Mouse (Mus musculus) kidney, postnatal 14 days (tissue): ENCODE measurements around the gene Glyr1.
A peak's percentile ranks its signal among the peaks of the same experiment; 100 is the strongest.

Source experiments
- DNase-seq: peaks from one replicate; pipeline ENCODE4 v3.0.0; 2022; ENCODE audit warnings: mixed read lengths

The Glyr1 gene

DNA sequence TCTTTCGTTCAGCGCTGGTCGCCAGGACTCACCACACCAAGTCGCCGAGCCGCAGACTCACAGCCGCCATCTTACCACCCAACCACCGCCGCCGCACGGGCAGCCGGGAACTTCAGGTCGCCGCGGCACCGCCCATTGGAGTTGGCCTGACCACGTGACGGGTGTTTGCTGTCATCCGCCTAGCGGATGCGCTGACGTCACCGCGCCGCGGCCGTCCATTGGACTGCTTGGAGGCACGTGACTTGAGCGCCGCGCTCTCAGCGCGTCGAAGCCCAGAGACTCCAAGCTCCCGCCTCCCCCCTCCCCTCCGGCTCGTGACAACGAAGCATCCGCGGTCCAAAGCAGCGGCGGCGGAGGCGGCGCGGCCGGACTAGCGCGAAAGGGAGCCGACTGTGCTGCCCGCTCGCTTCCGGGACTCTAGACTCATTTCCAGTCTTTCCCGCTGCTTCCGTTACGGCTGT is at the start of gene Glyr1, which contains the start of gene Ubn1:
Gene Glyr1 (minus strand): TSS at position 90 of the 461 bp plus-strand sequence.
Gene Ubn1 (plus strand): TSS at position 284 of the 461 bp plus-strand sequence.
- DNase-seq, result peak; percentile 100

- DNase-seq, result peak; percentile 29
Measured at GRCm38 (mm10) chr16:5096504-5096903, 46.8 kb upstream of the Glyr1 start.

DNA sequence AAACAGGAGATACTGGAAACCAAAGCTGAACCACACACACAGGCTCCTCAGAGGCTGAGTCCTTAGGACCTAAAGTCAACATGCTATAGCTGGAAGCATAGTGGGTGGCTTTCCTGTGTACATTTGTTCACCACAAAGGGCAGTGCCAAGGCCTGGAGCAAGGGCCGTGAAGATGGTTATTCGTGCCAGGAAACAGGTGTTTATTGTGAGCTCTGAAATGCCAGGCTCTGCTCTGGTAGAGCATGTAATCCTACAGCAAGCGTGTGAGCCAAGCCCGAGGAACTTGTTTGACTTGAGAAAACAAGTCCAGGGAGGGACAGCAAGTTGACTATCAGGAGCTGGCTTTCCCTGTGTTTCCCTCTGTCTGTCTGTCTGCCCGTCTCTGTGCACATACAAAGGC is 43.6 kb upstream of the Glyr1 start:
- DNase-seq, result peak; percentile 23

GRCm38 (mm10) chr16:5089021-5089420 is 39.4 kb upstream of the Glyr1 start:
- DNase-seq, result no peak

DNA sequence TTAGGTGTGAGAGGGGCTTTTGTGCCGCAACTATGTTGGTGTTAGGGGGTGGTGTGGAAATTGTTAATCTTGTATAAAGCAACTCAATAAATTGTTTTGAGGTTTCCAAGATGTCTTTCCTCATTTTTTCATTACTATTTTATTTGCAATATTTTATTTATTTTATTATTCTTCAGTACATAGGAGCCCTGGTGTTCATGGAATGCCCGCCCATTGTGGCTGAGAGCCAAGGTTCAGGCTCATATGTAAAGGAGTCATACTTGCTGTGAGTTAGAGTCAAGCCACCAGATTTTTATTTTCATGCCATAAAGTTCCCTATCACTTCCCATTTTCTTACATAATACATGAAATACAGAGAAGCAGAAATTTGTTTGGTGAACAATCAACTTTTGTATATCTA is 36.5 kb upstream of the Glyr1 start:
- DNase-seq, result no peak

GRCm38 (mm10) chr16:5085196-5085595 is 35.5 kb upstream of the Glyr1 start:
- DNase-seq, result no peak

GRCm38 (mm10) chr16:5074341-5074740 is 24.7 kb upstream of the Glyr1 start:
- no peak for DNase-seq

GRCm38 (mm10) chr16:5071974-5072373 is 22.3 kb upstream of the Glyr1 start:
- DNase-seq, result no peak

DNA sequence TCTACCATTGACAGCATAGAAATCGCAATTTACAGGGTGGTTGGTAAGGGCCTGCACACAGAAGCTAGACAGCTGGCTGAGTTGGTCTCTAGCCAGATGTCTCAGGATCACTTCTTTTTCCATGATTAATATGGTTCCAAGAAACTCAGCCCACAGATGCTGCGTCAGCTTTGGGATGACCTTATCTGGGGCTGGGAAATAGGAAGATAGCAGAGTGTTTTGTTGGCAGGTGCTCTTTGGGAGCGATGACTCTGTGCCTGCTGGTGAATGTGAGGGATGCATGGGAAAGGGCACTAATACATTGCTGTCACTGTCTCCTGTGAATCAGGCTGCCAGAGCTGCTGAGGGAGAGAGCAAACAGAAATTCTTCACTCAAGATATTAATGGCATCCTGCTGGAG is 20.7 kb upstream of the Glyr1 start:
- peak; percentile 26 for DNase-seq

- no peak for DNase-seq
Measured at GRCm38 (mm10) chr16:5063472-5063871, 13.8 kb upstream of the Glyr1 start.

- no peak for DNase-seq
Measured at GRCm38 (mm10) chr16:5058114-5058513, 8.5 kb upstream of the Glyr1 start.

GRCm38 (mm10) chr16:5050251-5051110 is 818 bp upstream of the Glyr1 start:
- peak; percentile 89 for DNase-seq

DNA sequence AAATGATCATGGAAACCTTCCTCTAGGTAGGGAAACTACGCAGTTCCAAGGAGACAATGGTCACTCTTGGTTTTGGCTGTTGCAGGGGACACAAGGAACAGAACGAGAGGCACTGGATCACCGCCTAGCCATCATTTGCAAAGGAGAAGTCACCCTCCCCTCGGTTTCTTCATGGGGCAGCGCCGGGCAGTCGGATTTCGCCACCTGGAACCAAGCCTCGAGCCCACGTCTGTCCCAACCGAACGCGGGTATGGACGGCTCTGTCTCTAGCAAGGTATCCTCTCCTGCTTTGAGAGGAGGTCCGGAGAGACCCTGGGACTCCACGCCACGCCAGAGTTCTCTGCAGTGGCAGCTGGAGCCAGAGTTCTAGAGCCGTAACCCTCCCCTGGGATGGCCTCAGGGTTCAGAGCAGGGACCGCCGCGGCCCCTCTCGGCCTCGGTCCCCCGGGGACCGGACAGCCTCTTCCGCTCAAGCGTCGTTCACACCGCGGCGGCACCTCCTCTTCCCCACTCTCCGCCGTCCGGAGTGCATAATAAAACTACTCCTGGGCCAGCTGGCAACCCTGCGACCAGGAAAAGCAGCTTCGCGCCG is 385 bp downstream of the Glyr1 start:
- DNase-seq, result no peak

GRCm38 (mm10) chr16:5045322-5045721 is 4.3 kb downstream of the Glyr1 start:
- no peak for DNase-seq

- peak; percentile 20 for DNase-seq
Measured at GRCm38 (mm10) chr16:5036649-5037234, 12.9 kb downstream of the Glyr1 start.

DNA sequence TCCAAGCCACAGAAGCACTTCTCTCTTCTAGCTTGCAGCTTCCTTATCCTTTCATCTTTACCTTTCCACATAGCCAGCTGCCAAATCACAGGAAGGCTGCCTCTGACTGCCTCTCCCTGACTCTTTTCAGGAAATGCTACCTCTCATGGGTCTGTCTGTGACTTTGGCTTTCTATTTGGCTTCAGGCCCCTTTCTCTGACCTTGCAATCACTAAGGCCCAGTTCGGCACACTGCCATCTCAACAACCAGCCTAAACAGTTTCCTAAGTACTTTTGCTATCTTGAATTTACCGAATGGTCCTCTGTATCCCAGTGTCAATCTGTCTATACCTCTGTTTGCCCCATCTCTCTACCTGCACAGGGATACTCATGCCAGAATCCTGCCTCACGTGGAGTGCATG is 14.1 kb downstream of the Glyr1 start:
- DNase-seq, result no peak

GRCm38 (mm10) chr16:5029847-5030246 is 19.8 kb downstream of the Glyr1 start:
- DNase-seq, result no peak

GRCm38 (mm10) chr16:5024021-5024420 is 25.6 kb downstream of the Glyr1 start:
- no peak for DNase-seq

GRCm38 (mm10) chr16:5014578-5014977 is 35.1 kb downstream of the Glyr1 start:
- no peak for DNase-seq

DNA sequence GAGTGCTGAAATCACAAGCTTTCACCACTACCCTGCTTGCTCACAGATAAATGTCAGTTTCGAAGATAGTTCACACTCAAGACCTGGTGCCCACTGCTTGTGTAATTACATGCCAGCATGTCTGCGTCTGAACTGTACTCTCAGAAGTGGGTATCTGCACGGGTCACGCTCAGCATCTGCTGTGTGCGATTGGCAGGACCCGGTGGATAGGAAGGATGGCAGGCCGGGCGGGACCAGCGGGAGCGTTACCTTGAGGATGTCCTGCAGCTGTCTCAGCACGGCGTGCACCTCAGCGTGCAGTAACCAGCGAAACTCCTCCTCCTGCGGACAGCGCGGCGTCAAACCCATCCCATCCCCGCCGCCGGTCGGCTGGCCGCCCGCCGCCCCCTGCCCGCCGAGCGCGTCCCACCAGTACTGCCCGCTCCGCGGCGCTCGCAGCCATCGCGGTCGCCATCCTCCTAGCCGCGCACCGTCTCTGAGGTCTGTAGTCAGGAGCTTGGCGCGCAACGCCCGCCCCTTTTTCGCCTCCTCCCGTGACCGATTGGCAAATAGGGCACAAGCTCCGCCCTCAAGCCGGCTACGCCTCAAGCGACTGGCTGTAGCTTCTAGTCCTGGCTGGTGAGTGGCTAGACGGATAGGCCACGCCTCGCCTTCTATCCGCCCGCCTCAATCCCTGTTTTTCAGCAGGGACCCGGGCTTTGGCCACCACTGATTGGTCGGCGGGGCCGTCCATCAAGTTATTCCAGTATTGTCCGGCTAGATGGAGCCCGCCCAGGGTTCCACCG is 36.4 kb downstream of the Glyr1 start, which contains the start of gene Rogdi:
Gene Rogdi (minus strand): TSS at position 500 of the 785 bp plus-strand sequence.
- peak; percentile 99 for DNase-seq

DNA sequence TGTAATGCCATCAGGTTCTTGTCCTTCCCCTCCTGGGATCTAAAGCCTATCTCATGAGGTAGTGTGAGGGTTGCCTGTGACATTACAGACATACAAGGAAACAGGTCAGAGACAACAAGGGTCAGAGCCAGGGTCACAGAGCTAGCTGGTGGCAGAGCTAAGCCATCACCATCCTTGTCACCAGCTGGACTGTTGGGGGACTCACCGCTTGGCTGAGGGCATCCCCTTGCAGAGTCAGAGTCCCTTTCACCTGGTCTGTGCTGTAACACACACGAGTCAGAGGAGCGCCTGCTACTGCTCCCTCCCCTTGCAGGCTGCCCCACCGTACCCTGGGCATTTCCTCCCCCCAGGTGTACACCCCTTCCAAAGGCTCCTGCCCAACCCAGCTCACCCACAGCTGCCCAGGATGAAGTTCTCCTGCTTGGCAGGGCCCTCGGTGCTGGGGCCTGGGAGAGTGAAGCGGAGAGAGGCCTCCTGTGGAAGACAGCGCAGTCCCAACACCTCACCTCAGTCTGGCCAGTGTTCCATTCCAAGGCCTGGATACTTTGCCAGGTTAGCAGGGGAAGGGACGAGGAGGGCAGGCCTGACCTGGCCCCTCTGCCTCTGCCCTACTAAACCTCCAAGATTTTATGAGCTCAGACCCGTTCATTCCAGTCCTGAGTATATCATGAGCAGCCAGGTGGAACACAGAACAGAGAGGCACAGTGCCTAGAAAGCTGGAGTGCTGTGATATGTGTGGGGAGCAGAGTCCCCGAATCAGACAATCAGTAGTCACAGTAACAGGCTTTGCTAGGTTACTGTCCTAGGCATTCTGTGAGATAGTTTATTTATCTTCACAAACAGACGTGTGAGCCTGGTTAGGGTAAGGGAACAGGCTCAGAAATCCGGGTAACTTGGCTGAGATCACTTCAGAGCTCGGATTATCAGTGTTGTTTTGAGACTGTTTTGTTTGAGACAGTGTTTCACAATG is 37.3 kb downstream of the Glyr1 start:
- peak; percentile 66 for DNase-seq

DNA sequence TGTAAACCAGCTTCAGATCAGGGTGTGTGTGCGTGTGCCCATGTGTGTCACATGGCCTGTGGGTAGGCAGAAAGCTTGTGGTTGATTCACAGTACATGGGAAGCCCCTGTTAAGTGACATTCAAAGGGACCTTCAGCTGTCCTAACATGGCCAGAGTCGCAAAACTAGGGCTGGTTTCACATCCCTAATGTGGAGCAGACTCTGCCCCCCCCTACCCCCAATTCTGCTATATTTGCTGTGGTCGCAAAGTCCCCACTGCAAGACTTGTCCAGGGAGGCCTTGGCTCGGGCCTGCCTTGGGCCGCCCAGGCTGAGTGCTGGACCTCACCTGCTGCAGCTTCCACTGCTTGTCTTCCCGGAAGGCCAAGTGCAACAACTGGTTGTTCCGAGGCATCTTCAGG is 38.4 kb downstream of the Glyr1 start:
- no peak for DNase-seq
